Comparison of ENCODE assay signal across 2 mouse cellular contexts in the genomic region with DNA sequence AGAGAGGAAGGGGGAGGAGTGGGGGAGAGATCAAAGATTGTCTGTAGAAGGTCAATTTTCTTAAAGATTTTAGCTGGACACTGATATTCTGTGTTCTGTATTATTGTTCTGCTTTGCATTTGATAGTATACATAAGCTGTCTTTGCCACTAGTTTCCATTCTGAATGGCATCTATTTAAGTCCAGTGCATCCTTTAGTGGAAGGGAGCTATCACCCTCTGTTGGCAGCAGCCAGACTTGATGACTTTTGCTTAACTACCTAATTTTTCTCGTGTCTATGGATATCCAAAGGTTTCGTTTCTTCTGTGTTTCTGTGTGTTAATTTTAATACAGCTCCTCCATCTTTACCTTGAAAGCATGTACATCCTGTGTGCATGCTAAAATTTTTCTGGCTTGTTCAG.
A peak's percentile ranks its signal among the peaks of the same experiment; 100 is the strongest.
TF ChIP-seq lines count a peak whose summit lies in the region.

No protein-coding gene starts in this region.

TF ChIP-seq in CH12.LX, 34 proteins besides CTCF, POLR2A, EP300 and RAD21 (continued from another document):
- TF ChIP-seq E2F4 (IDR thresholded peaks at IDR 0.05; ENCODE audit: insufficient replicate concordance, low read depth, low read length) (no peak), UBTF (IDR thresholded peaks at IDR 0.05; ENCODE audit: low read depth, low read length) (no peak), KAT2A (IDR thresholded peaks at IDR 0.05; ENCODE audit: insufficient replicate concordance, low read length) (no peak), MAFK (IDR thresholded peaks at IDR 0.05; ENCODE audit: insufficient replicate concordance, low read length) (no peak), RCOR1 (conservative IDR thresholded peaks at IDR 0.05; ENCODE audit: low read depth, low read length) (no peak), JUND (conservative IDR thresholded peaks at IDR 0.05; ENCODE audit: low read depth, low read length) (no peak), ETS1 (conservative IDR thresholded peaks at IDR 0.05; ENCODE audit: low read depth, low read length) (no peak)

TF ChIP-seq in MEL, 35 proteins besides CTCF, POLR2A, EP300 and RAD21 (continued from another document):
- TF ChIP-seq SMC3 (IDR thresholded peaks at IDR 0.05; ENCODE audit: low read depth, low read length), result 0 out of 2 replicates have a peak, but pooled peaks have one; percentile 12
